Mouse (Mus musculus) heart, postnatal 0 days (tissue): ENCODE results near the gene Elfn1.

Experiments
- CTCF ChIP-seq: IDR thresholded peaks from 2 replicates; pipeline ENCODE4 v1.5.1; 2016; ENCODE audit warnings: antibody characterized with exemption, control low read depth, low read depth
- EP300 ChIP-seq: IDR thresholded peaks from 2 replicates; pipeline ENCODE4 v1.6.1; 2016; ENCODE audit warnings: antibody characterized with exemption, low read depth

GRCm38 (mm10) chr5:139908811-139909627 lies 1.3 kb downstream of the Elfn1 start:
- no peak for TF ChIP-seq EP300
- no peak for TF ChIP-seq CTCF
